Mouse (Mus musculus): ENCODE measurements around the gene BC052040. TPM values are rescaled to one million over a fixed set of nuclear protein-coding genes. Genes with fewer than 3 reads are reported as not detected.

BC052040 gene
- polyA plus RNA-seq, 1 experiment from 2014 or later, result 12.6 TPM

- no peak for ATAC-seq (ENCODE audit: low read depth)
- Histone ChIP-seq H3K9me3 (ENCODE audit: control insufficient read depth, low read length) (no peaks in the 10 kb centered on the region), H3K36me3 (ENCODE audit: control insufficient read depth, insufficient read depth, low read length) (no peaks in the 10 kb centered on the region), H3K4me3 (ENCODE audit: low read depth, low read length) (no peak overlapping the region), H3K4me1 (ENCODE audit: control insufficient read depth, insufficient read depth, low read length) (no peaks in the 10 kb centered on the region), H3K9ac (replicated peaks; ENCODE audit: low read depth, low read length) (no peak overlapping the region), H3K27me3 (ENCODE audit: control insufficient read depth, insufficient read depth, low read length) (no peaks in the 10 kb centered on the region), H3K27ac (ENCODE audit: low read depth, low read length) (no peak overlapping the region), H3K4me2 (ENCODE audit: low read depth, low read length) (no peak overlapping the region)
- 65% methylated on average over 6 of the region's 6 CpGs for WGBS
Measured at GRCm38 (mm10) chr2:115757685-115758084, 176.2 kb downstream of the BC052040 start.

GRCm38 (mm10) chr2:115758542-115758941 lies 177.0 kb downstream of the BC052040 start:
- 91% methylated on average over 6 of the region's 6 CpGs for WGBS
- no peak overlapping the region for H3K4me2 ChIP-seq (ENCODE audit: low read depth, low read length)
- no peak for ATAC-seq (ENCODE audit: low read depth)
- no peaks in the 10 kb centered on the region for H3K9me3 ChIP-seq (ENCODE audit: control insufficient read depth, low read length)
- H3K9ac ChIP-seq (replicated peaks; ENCODE audit: low read depth, low read length), result no peak overlapping the region
- no peaks in the 10 kb centered on the region for H3K36me3 ChIP-seq (ENCODE audit: control insufficient read depth, insufficient read depth, low read length)
- no peaks in the 10 kb centered on the region for H3K4me1 ChIP-seq (ENCODE audit: control insufficient read depth, insufficient read depth, low read length)
- H3K27me3 ChIP-seq (ENCODE audit: control insufficient read depth, insufficient read depth, low read length), result no peaks in the 10 kb centered on the region
- H3K27ac ChIP-seq (ENCODE audit: low read depth, low read length), result no peak overlapping the region
- no peak overlapping the region for H3K4me3 ChIP-seq (ENCODE audit: low read depth, low read length)

- Histone ChIP-seq H3K9me3 (ENCODE audit: control insufficient read depth, low read length) (no peaks in the 10 kb centered on the region), H3K36me3 (ENCODE audit: control insufficient read depth, insufficient read depth, low read length) (no peaks in the 10 kb centered on the region), H3K4me1 (ENCODE audit: control insufficient read depth, insufficient read depth, low read length) (no peaks in the 10 kb centered on the region), H3K9ac (replicated peaks; ENCODE audit: low read depth, low read length) (no peak overlapping the region), H3K4me2 (ENCODE audit: low read depth, low read length) (no peak overlapping the region), H3K27me3 (ENCODE audit: control insufficient read depth, insufficient read depth, low read length) (no peaks in the 10 kb centered on the region), H3K4me3 (ENCODE audit: low read depth, low read length) (no peak overlapping the region), H3K27ac (ENCODE audit: low read depth, low read length) (no peak overlapping the region)
- WGBS, result 76% methylated on average over 8 of the region's 8 CpGs
- ATAC-seq (ENCODE audit: low read depth), result no peak
Measured at GRCm38 (mm10) chr2:115764595-115765305, 183.2 kb downstream of the BC052040 start.

- Histone ChIP-seq H3K4me3 (ENCODE audit: low read depth, low read length) (no peak overlapping the region), H3K9me3 (ENCODE audit: control insufficient read depth, low read length) (no peaks in the 10 kb centered on the region)
- ATAC-seq (ENCODE audit: low read depth), result no peak
Measured at GRCm38 (mm10) chr2:115769597-115770305, 188.2 kb downstream of the BC052040 start.

GRCm38 (mm10) chr2:115772709-115773108 lies 191.2 kb downstream of the BC052040 start:
- no peak overlapping the region for H3K27ac ChIP-seq (ENCODE audit: low read depth, low read length)
- WGBS, result 90% methylated on average over 1 of the region's 1 CpGs
- H3K4me3 ChIP-seq (ENCODE audit: low read depth, low read length), result no peak overlapping the region
- H3K9ac ChIP-seq (replicated peaks; ENCODE audit: low read depth, low read length), result no peak overlapping the region
- no peak overlapping the region for H3K4me2 ChIP-seq (ENCODE audit: low read depth, low read length)
- H3K9me3 ChIP-seq (ENCODE audit: control insufficient read depth, low read length), result no peaks in the 10 kb centered on the region
- H3K36me3 ChIP-seq (ENCODE audit: control insufficient read depth, insufficient read depth, low read length), result no peaks in the 10 kb centered on the region
- no peak for ATAC-seq (ENCODE audit: low read depth)
- H3K27me3 ChIP-seq (ENCODE audit: control insufficient read depth, insufficient read depth, low read length), result no peaks in the 10 kb centered on the region
- H3K4me1 ChIP-seq (ENCODE audit: control insufficient read depth, insufficient read depth, low read length), result no peaks in the 10 kb centered on the region

More at GRCm38 (mm10) chr2:115769597-115770305, 188.2 kb downstream of the BC052040 start:
- no peaks in the 10 kb centered on the region for H3K4me1 ChIP-seq (ENCODE audit: control insufficient read depth, insufficient read depth, low read length)
- WGBS, result 94% methylated on average over 10 of the region's 10 CpGs
- H3K27ac ChIP-seq (ENCODE audit: low read depth, low read length), result no peak overlapping the region
- H3K36me3 ChIP-seq (ENCODE audit: control insufficient read depth, insufficient read depth, low read length), result no peaks in the 10 kb centered on the region
- no peaks in the 10 kb centered on the region for H3K27me3 ChIP-seq (ENCODE audit: control insufficient read depth, insufficient read depth, low read length)
- H3K4me2 ChIP-seq (ENCODE audit: low read depth, low read length), result no peak overlapping the region
- H3K9ac ChIP-seq (replicated peaks; ENCODE audit: low read depth, low read length), result no peak overlapping the region

GRCm38 (mm10) chr2:115774153-115774908 lies 192.8 kb downstream of the BC052040 start:
- H3K4me3 ChIP-seq (ENCODE audit: low read depth, low read length), result no peak overlapping the region
- H3K9ac ChIP-seq (replicated peaks; ENCODE audit: low read depth, low read length), result no peak overlapping the region
- no peaks in the 10 kb centered on the region for H3K36me3 ChIP-seq (ENCODE audit: control insufficient read depth, insufficient read depth, low read length)
- H3K9me3 ChIP-seq (ENCODE audit: control insufficient read depth, low read length), result no peaks in the 10 kb centered on the region
- ATAC-seq (ENCODE audit: low read depth), result no peak
- WGBS, result 83% methylated on average over 5 of the region's 5 CpGs
- H3K27me3 ChIP-seq (ENCODE audit: control insufficient read depth, insufficient read depth, low read length), result no peaks in the 10 kb centered on the region
- H3K4me2 ChIP-seq (ENCODE audit: low read depth, low read length), result no peak overlapping the region
- no peaks in the 10 kb centered on the region for H3K4me1 ChIP-seq (ENCODE audit: control insufficient read depth, insufficient read depth, low read length)
- H3K27ac ChIP-seq (ENCODE audit: low read depth, low read length), result no peak overlapping the region

GRCm38 (mm10) chr2:115775488-115776217 lies 194.1 kb downstream of the BC052040 start:
- no peak overlapping the region for H3K27ac ChIP-seq (ENCODE audit: low read depth, low read length)
- no peak for ATAC-seq (ENCODE audit: low read depth)
- no peak overlapping the region for H3K9ac ChIP-seq (replicated peaks; ENCODE audit: low read depth, low read length)
- H3K9me3 ChIP-seq (ENCODE audit: control insufficient read depth, low read length), result no peaks in the 10 kb centered on the region
- H3K4me1 ChIP-seq (ENCODE audit: control insufficient read depth, insufficient read depth, low read length), result no peaks in the 10 kb centered on the region
- H3K27me3 ChIP-seq (ENCODE audit: control insufficient read depth, insufficient read depth, low read length), result no peaks in the 10 kb centered on the region
- H3K36me3 ChIP-seq (ENCODE audit: control insufficient read depth, insufficient read depth, low read length), result no peaks in the 10 kb centered on the region
- no peak overlapping the region for H3K4me2 ChIP-seq (ENCODE audit: low read depth, low read length)
- no peak overlapping the region for H3K4me3 ChIP-seq (ENCODE audit: low read depth, low read length)
- 54% methylated on average over 8 of the region's 8 CpGs for WGBS

GRCm38 (mm10) chr2:115776924-115777860 lies 195.7 kb downstream of the BC052040 start:
- H3K27me3 ChIP-seq (ENCODE audit: control insufficient read depth, insufficient read depth, low read length), result no peaks in the 10 kb centered on the region
- H3K27ac ChIP-seq (ENCODE audit: low read depth, low read length), result no peak overlapping the region
- H3K9ac ChIP-seq (replicated peaks; ENCODE audit: low read depth, low read length), result no peak overlapping the region
- no peak overlapping the region for H3K4me3 ChIP-seq (ENCODE audit: low read depth, low read length)
- WGBS, result 81% methylated on average over 17 of the region's 17 CpGs
- ATAC-seq (ENCODE audit: low read depth), result no peak
- H3K4me2 ChIP-seq (ENCODE audit: low read depth, low read length), result no peak overlapping the region
- H3K9me3 ChIP-seq (ENCODE audit: control insufficient read depth, low read length), result no peaks in the 10 kb centered on the region
- no peaks in the 10 kb centered on the region for H3K4me1 ChIP-seq (ENCODE audit: control insufficient read depth, insufficient read depth, low read length)
- no peaks in the 10 kb centered on the region for H3K36me3 ChIP-seq (ENCODE audit: control insufficient read depth, insufficient read depth, low read length)
